Mouse (Mus musculus): Measurements from ENCODE around the gene Olfr67. TPM values are rescaled to one million over a fixed set of nuclear protein-coding genes. Genes with fewer than 3 reads are reported as not detected.
"Not testable (repeated sequence)": the region's sequence is repeated elsewhere in the genome, so short reads cannot be mapped to it uniquely, and the experiment has no call there.

Gene Olfr67
- polyA plus RNA-seq, 1 experiment from 2014 or later, result not detected

- 31% methylated on average over 4 of the region's 4 CpGs for WGBS
Observed at GRCm38 (mm10) chr7:103792669-103793388, 1.2 kb upstream of the Olfr67 start.

GRCm38 (mm10) chr7:103779598-103779997 is 12.0 kb downstream of the Olfr67 start, which contains the start of gene Olfr68:
Olfr68 (minus strand) TSS chr7:103779698.
- 79% methylated on average over 3 of the region's 3 CpGs for WGBS
- no peaks in the 10 kb centered on the region for H3K9me3 ChIP-seq (ENCODE audit: control insufficient read depth, low read length)

More at GRCm38 (mm10) chr7:103792669-103793388, 1.2 kb upstream of the Olfr67 start:
- Histone ChIP-seq H3K4me1 (replicated peaks; ENCODE audit: control insufficient read depth, insufficient read depth, low read length) (no peaks in the 10 kb centered on the region), H3K27ac (ENCODE audit: low read depth, low read length) (no peak overlapping the region), H3K9me3 (ENCODE audit: control insufficient read depth, low read length) (no peaks in the 10 kb centered on the region), H3K4me2 (replicated peaks; ENCODE audit: low read depth, low read length) (no peak overlapping the region), H3K36me3 (ENCODE audit: control insufficient read depth, insufficient read depth, low read length) (no peaks in the 10 kb centered on the region), H3K27me3 (ENCODE audit: control insufficient read depth, insufficient read depth, low read length) (no peaks in the 10 kb centered on the region), H3K4me3 (ENCODE audit: low read depth, low read length) (no peak overlapping the region), H3K9ac (ENCODE audit: low read depth, low read length) (no peak overlapping the region)
- ATAC-seq (ENCODE audit: low FRiP score) (no peak), DNase-seq (ENCODE audit: low spot score) (no peak)

GRCm38 (mm10) chr7:103777652-103778051 is 14.0 kb downstream of the Olfr67 start:
- H3K4me2 ChIP-seq (replicated peaks; ENCODE audit: low read depth, low read length); H3K9ac ChIP-seq (ENCODE audit: low read depth, low read length); ATAC-seq (ENCODE audit: low FRiP score); DNase-seq (ENCODE audit: low spot score); H3K4me1 ChIP-seq (replicated peaks; ENCODE audit: control insufficient read depth, insufficient read depth, low read length); H3K36me3 ChIP-seq (ENCODE audit: control insufficient read depth, insufficient read depth, low read length); H3K9me3 ChIP-seq (ENCODE audit: control insufficient read depth, low read length); H3K4me3 ChIP-seq (ENCODE audit: low read depth, low read length); H3K27ac ChIP-seq (ENCODE audit: low read depth, low read length); H3K27me3 ChIP-seq (ENCODE audit: control insufficient read depth, insufficient read depth, low read length): not testable (repeated sequence)
- 76% methylated on average over 3 of the region's 4 CpGs for WGBS

More at GRCm38 (mm10) chr7:103779598-103779997, 12.0 kb downstream of the Olfr67 start, which contains the start of gene Olfr68:
- no peak for DNase-seq (ENCODE audit: low spot score)
- H3K4me1 ChIP-seq (replicated peaks; ENCODE audit: control insufficient read depth, insufficient read depth, low read length), result no peaks in the 10 kb centered on the region
- H3K4me2 ChIP-seq (replicated peaks; ENCODE audit: low read depth, low read length), result no peak within 1 kb of the TSS
- no peaks in the 10 kb centered on the region for H3K36me3 ChIP-seq (ENCODE audit: control insufficient read depth, insufficient read depth, low read length)
- H3K27me3 ChIP-seq (ENCODE audit: control insufficient read depth, insufficient read depth, low read length), result no peaks in the 10 kb centered on the region
- ATAC-seq (ENCODE audit: low FRiP score), result no peak
- H3K9ac ChIP-seq (ENCODE audit: low read depth, low read length), result no peak within 1 kb of the TSS
- H3K4me3 ChIP-seq (ENCODE audit: low read depth, low read length), result no peak within 1 kb of the TSS
- H3K27ac ChIP-seq (ENCODE audit: low read depth, low read length), result no peak within 1 kb of the TSS

- Histone ChIP-seq H3K4me2 (replicated peaks; ENCODE audit: low read depth, low read length) (no peak within 1 kb of the TSS), H3K9me3 (ENCODE audit: control insufficient read depth, low read length) (no peaks in the 10 kb centered on the region), H3K27me3 (ENCODE audit: control insufficient read depth, insufficient read depth, low read length) (no peaks in the 10 kb centered on the region), H3K9ac (ENCODE audit: low read depth, low read length) (no peak within 1 kb of the TSS), H3K27ac (ENCODE audit: low read depth, low read length) (no peak within 1 kb of the TSS), H3K4me3 (ENCODE audit: low read depth, low read length) (no peak within 1 kb of the TSS), H3K4me1 (replicated peaks; ENCODE audit: control insufficient read depth, insufficient read depth, low read length) (no peaks in the 10 kb centered on the region), H3K36me3 (ENCODE audit: control insufficient read depth, insufficient read depth, low read length) (no peaks in the 10 kb centered on the region)
- WGBS, result 62% methylated on average over 2 of the region's 2 CpGs
- no peak for ATAC-seq (ENCODE audit: low FRiP score)
- DNase-seq (ENCODE audit: low spot score), result no peak
Observed at GRCm38 (mm10) chr7:103771494-103771893, 20.1 kb downstream of the Olfr67 start, which contains the start of gene Olfr69. Olfr69 (minus strand) TSS chr7:103771594.

GRCm38 (mm10) chr7:103767687-103768086 is 23.9 kb downstream of the Olfr67 start:
- H3K36me3 ChIP-seq (ENCODE audit: control insufficient read depth, insufficient read depth, low read length); H3K4me3 ChIP-seq (ENCODE audit: low read depth, low read length); DNase-seq (ENCODE audit: low spot score); H3K9me3 ChIP-seq (ENCODE audit: control insufficient read depth, low read length); H3K27ac ChIP-seq (ENCODE audit: low read depth, low read length); H3K9ac ChIP-seq (ENCODE audit: low read depth, low read length); H3K4me2 ChIP-seq (replicated peaks; ENCODE audit: low read depth, low read length); H3K4me1 ChIP-seq (replicated peaks; ENCODE audit: control insufficient read depth, insufficient read depth, low read length); H3K27me3 ChIP-seq (ENCODE audit: control insufficient read depth, insufficient read depth, low read length); ATAC-seq (ENCODE audit: low FRiP score): not testable (repeated sequence)
- 97% methylated on average over 4 of the region's 6 CpGs for WGBS

GRCm38 (mm10) chr7:103762212-103762611 is 29.4 kb downstream of the Olfr67 start:
- H3K27ac ChIP-seq (ENCODE audit: low read depth, low read length); H3K4me1 ChIP-seq (replicated peaks; ENCODE audit: control insufficient read depth, insufficient read depth, low read length); ATAC-seq (ENCODE audit: low FRiP score); H3K36me3 ChIP-seq (ENCODE audit: control insufficient read depth, insufficient read depth, low read length); H3K4me2 ChIP-seq (replicated peaks; ENCODE audit: low read depth, low read length); DNase-seq (ENCODE audit: low spot score); H3K27me3 ChIP-seq (ENCODE audit: control insufficient read depth, insufficient read depth, low read length); H3K9me3 ChIP-seq (ENCODE audit: control insufficient read depth, low read length); H3K4me3 ChIP-seq (ENCODE audit: low read depth, low read length); H3K9ac ChIP-seq (ENCODE audit: low read depth, low read length): not testable (repeated sequence)
- WGBS, result 88% methylated on average over 6 of the region's 6 CpGs

- Histone ChIP-seq H3K9me3 (ENCODE audit: control insufficient read depth, low read length) (no peaks in the 10 kb centered on the region), H3K4me2 (replicated peaks; ENCODE audit: low read depth, low read length) (no peak within 1 kb of the TSS), H3K27ac (ENCODE audit: low read depth, low read length) (no peak within 1 kb of the TSS), H3K4me1 (replicated peaks; ENCODE audit: control insufficient read depth, insufficient read depth, low read length) (no peaks in the 10 kb centered on the region), H3K27me3 (ENCODE audit: control insufficient read depth, insufficient read depth, low read length) (no peaks in the 10 kb centered on the region), H3K4me3 (ENCODE audit: low read depth, low read length) (no peak within 1 kb of the TSS), H3K9ac (ENCODE audit: low read depth, low read length) (no peak within 1 kb of the TSS), H3K36me3 (ENCODE audit: control insufficient read depth, insufficient read depth, low read length) (no peaks in the 10 kb centered on the region)
- DNase-seq (ENCODE audit: low spot score) (no peak), ATAC-seq (ENCODE audit: low FRiP score) (no peak)
- WGBS, result 49% methylated on average over 2 of the region's 2 CpGs
Observed at GRCm38 (mm10) chr7:103757233-103757632, 34.4 kb downstream of the Olfr67 start, which contains the start of gene Olfr630. Olfr630 (minus strand) TSS chr7:103757333.

GRCm38 (mm10) chr7:103744843-103745242 is 46.8 kb downstream of the Olfr67 start, which contains the start of gene Olfr629:
Olfr629 (minus strand) TSS chr7:103744943.
- ATAC-seq (ENCODE audit: low FRiP score) (no peak), DNase-seq (ENCODE audit: low spot score) (no peak)
- Histone ChIP-seq H3K4me2 (replicated peaks; ENCODE audit: low read depth, low read length) (no peak within 1 kb of the TSS), H3K4me1 (replicated peaks; ENCODE audit: control insufficient read depth, insufficient read depth, low read length) (no peaks in the 10 kb centered on the region), H3K9me3 (ENCODE audit: control insufficient read depth, low read length) (no peaks in the 10 kb centered on the region), H3K36me3 (ENCODE audit: control insufficient read depth, insufficient read depth, low read length) (no peaks in the 10 kb centered on the region), H3K27ac (ENCODE audit: low read depth, low read length) (no peak within 1 kb of the TSS), H3K4me3 (ENCODE audit: low read depth, low read length) (no peak within 1 kb of the TSS), H3K9ac (ENCODE audit: low read depth, low read length) (no peak within 1 kb of the TSS), H3K27me3 (ENCODE audit: control insufficient read depth, insufficient read depth, low read length) (no peaks in the 10 kb centered on the region)
- 84% methylated on average over 2 of the region's 2 CpGs for WGBS
